Mouse (Mus musculus) MEL (cell line): ENCODE results near the gene Dtx4.

Experiments used
- CHD2 ChIP-seq: IDR thresholded peaks from 2 replicates; pipeline ENCODE4 v1.6.1; 2011; ENCODE audit warnings: low read length, improper control_type of control experiment
- CTCF ChIP-seq, 3 experiments: IDR thresholded peaks in 2 of 3; conservative IDR thresholded peaks in 1 of 3; 2 replicates each; pipeline ENCODE4 v1.5.1; 2011 to 2012; ENCODE audit warnings: low read length in 3 of 3, low read depth in 2 of 3, mild to moderate bottlenecking in 2 of 3, improper control_type of control experiment in 1 of 3, inconsistent platforms in 1 of 3, mixed read lengths in 1 of 3, moderate library complexity in 1 of 3; ENCODE audit not compliant: control insufficient read depth in 1 of 3, insufficient read depth in 1 of 3, poor library complexity in 1 of 3, severe bottlenecking in 1 of 3
- POLR2A ChIP-seq, 2 experiments: IDR thresholded peaks; 2 replicates each; pipeline ENCODE4 v1.6.1; 2011 to 2012; ENCODE audit warnings: low read length in 2 of 2, mild to moderate bottlenecking in 2 of 2, control low read depth in 1 of 2, improper control_type of control experiment in 1 of 2, low read depth in 1 of 2, moderate library complexity in 1 of 2; ENCODE audit not compliant: control insufficient read depth in 1 of 2, insufficient read depth in 1 of 2, poor library complexity in 1 of 2
- RCOR1 ChIP-seq: IDR thresholded peaks from 2 replicates; pipeline ENCODE4 v1.6.1; 2012; ENCODE audit warnings: low read depth, mild to moderate bottlenecking, inconsistent platforms, low read length, improper control_type of control experiment
- TCF12 ChIP-seq: IDR thresholded peaks from 2 replicates; pipeline ENCODE4 v1.6.1; 2014; ENCODE audit warnings: low read depth, mild to moderate bottlenecking, inconsistent platforms, low read length, improper control_type of control experiment, moderate library complexity
- ZNF384 ChIP-seq: IDR thresholded peaks from 2 replicates; pipeline ENCODE4 v1.6.1; 2012; ENCODE audit warnings: low read depth, mild to moderate bottlenecking, inconsistent platforms, low read length, improper control_type of control experiment

DNA sequence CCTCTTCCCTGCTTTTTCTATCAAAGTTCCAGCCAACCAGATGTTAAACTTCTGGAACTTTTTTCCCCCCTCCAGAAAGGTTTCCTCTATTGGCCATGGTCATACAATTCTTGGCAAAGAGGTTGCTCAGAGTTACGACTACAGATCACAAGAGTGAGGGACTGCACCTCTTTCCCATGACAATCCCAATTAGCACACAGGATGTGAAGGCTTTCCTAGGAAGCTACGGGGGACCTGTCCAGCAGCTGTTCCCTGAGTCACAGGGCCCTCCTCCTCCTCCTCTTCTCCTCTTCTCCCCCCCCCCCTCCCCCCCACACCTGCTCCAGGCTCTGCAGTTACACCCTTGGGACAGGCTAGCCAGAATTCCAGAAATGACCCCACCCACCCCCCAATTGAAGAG, 1.8 kb downstream of the Dtx4 start:
- TF ChIP-seq CTCF (IDR thresholded peaks at IDR 0.05 in 2 of 3, conservative IDR thresholded peaks at IDR 0.05 in 1 of 3; ENCODE audit: control insufficient read depth in 1 of 3, insufficient read depth in 1 of 3, low read depth in 2 of 3, low read length in 3 of 3, poor library complexity in 1 of 3, severe bottlenecking in 1 of 3) (no peak), CHD2 (no peak), TCF12 (no peak), ZNF384 (no peak), RCOR1 (no peak), POLR2A (IDR thresholded peaks at IDR 0.05; ENCODE audit: control insufficient read depth in 1 of 2, insufficient read depth in 1 of 2, low read depth in 1 of 2, low read length in 2 of 2, poor library complexity in 1 of 2) (no peak)
